Mouse (Mus musculus) limb, embryonic 12.5 days (tissue): ENCODE measurements at regions not wholly inside any gene's neighbourhood (a gene's known extent, or its start where the extent isn't known, plus 50 kb on each side); places are given as distances from the start of the nearest gene placed in this dataset.
"Not testable (repeated sequence)": the region's sequence is repeated elsewhere in the genome, so short reads cannot be mapped to it uniquely, and the experiment has no call there.

Experiments
- ATAC-seq: fragments of 200-750 bp; cut with Nextera tagmentation; 2 replicates; pipeline ENCODE4 v1.8.0; 2017; ENCODE audit warnings: low read depth, moderate TSS enrichment; ENCODE audit not compliant: insufficient number of reproducible peaks, insufficient read depth, low FRiP score, low TSS enrichment
- H3K27ac ChIP-seq: fragments of 300-500 bp; sonication (generic); 2 replicates; pipeline ENCODE4 v1.5.1; 2016; ENCODE audit warnings: mild to moderate bottlenecking, moderate library complexity
- H3K27me3 ChIP-seq: fragments of 300-500 bp; sonication (generic); 2 replicates; pipeline ENCODE4 v1.6.1; 2016; ENCODE audit warnings: mild to moderate bottlenecking, moderate library complexity
- H3K36me3 ChIP-seq: fragments of 300-500 bp; sonication (generic); 2 replicates; pipeline ENCODE4 v1.6.1; 2016; ENCODE audit warnings: mild to moderate bottlenecking, moderate library complexity
- H3K4me1 ChIP-seq: fragments of 300-500 bp; sonication (generic); replicated peaks from 2 replicates; pipeline ENCODE4 v1.6.1; 2016
- H3K4me2 ChIP-seq: fragments of 300-500 bp; sonication (generic); 2 replicates; pipeline ENCODE4 v1.6.1; 2016; ENCODE audit warnings: mild to moderate bottlenecking, moderate library complexity
- H3K4me3 ChIP-seq: fragments of 300-500 bp; sonication (generic); replicated peaks from 2 replicates; pipeline ENCODE4 v1.5.1; 2016; ENCODE audit warnings: mild to moderate bottlenecking
- H3K9ac ChIP-seq: fragments of 300-500 bp; sonication (generic); replicated peaks from 2 replicates; pipeline ENCODE4 v1.6.1; 2016; ENCODE audit warnings: mild to moderate bottlenecking, moderate library complexity
- H3K9me3 ChIP-seq: fragments of 300-500 bp; sonication (generic); 2 replicates; pipeline ENCODE4 v1.6.1; 2016; ENCODE audit warnings: mild to moderate bottlenecking, moderate library complexity
- WGBS: fragments of 180-500 bp; shearing (Covaris S2); methylation state at CpG from one replicate; pipeline ENCODE4 v1.1.7; 2016; 5-methylcytosine and 5-hydroxymethylcytosine counted together

DNA sequence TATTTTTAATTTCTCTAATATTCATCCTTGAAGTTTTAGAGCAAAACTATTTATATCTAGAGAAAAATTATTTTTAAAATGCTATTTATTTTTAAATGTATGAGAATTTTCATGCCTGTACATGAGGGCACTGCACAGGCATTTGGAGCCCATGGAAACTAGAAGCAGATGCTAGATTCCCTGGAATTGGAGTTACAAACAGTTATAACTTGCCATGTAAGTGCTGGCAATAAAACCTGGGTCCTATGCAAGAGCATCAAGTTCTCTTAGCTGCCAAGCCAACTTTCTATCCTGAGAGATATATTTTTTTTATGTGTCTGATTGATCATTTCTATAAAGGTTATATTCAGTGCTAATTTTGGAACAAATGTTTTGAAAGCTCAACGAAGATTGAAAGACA is 189.7 kb upstream of the St8sia4 start:
- Histone ChIP-seq H3K4me3 (no peak overlapping the region), H3K9me3 (no peaks in the 10 kb centered on the region), H3K36me3 (no peaks in the 10 kb centered on the region), H3K27ac (no peak overlapping the region), H3K4me2 (no peak overlapping the region), H3K4me1 (no peaks in the 10 kb centered on the region), H3K27me3 (no peaks in the 10 kb centered on the region), H3K9ac (no peak overlapping the region)
- no peak for ATAC-seq
- 90% methylated on average over 1 of the region's 1 CpGs for WGBS

DNA sequence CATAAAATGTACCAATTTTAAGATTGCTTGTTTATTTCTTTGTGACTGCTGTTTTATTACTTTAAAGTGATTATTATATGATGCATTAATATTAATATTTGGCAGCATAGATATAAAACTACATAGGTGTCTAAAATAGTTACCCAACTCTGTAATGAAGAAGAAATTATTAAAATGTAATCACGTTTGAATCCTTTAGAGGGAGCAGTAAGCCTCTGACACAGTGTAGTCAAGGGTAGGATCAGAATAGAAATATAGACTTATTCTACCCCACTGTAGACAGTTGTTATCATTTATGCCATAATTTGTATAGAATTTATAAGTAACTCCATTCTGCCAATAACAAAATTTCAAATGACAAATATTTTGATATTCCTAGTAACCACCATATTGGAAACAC is 167.3 kb upstream of the St8sia4 start:
- no peaks in the 10 kb centered on the region for H3K27me3 ChIP-seq
- no peak overlapping the region for H3K4me2 ChIP-seq
- H3K4me1 ChIP-seq: no peaks in the 10 kb centered on the region
- H3K4me3 ChIP-seq: no peak overlapping the region
- no peak overlapping the region for H3K27ac ChIP-seq
- no peak for ATAC-seq
- H3K36me3 ChIP-seq: no peaks in the 10 kb centered on the region
- no peaks in the 10 kb centered on the region for H3K9me3 ChIP-seq
- no peak overlapping the region for H3K9ac ChIP-seq
- 58% methylated on average over 1 of the region's 1 CpGs for WGBS

DNA sequence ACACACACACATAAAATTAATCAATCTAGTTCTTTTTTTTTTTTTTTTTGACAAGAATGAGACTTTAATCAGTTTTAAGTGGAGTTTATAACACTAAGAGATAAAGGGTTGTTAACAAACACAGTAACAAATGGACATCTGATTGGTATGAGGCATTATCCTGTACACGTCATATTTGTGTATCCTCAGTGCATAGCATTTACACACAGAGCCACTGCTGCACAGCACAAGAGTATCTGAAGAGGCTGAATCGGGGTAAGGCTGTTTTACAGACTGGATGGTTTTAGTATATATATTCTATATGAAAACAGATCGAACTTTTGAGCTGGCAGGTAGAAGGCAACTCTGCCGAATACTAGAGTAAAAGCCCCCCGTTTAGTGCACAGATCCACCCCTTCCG is 163.3 kb upstream of the St8sia4 start:
- not testable (repeated sequence) for H3K4me2 ChIP-seq, H3K4me3 ChIP-seq, H3K36me3 ChIP-seq, H3K9me3 ChIP-seq, H3K9ac ChIP-seq, H3K27ac ChIP-seq, H3K4me1 ChIP-seq, H3K27me3 ChIP-seq
- WGBS: 67% methylated on average over 1 of the region's 6 CpGs
- 0 out of 2 replicates have a peak, but pooled peaks have one; percentile 52 for ATAC-seq
